ENCODE assay signal across 8 mouse cellular contexts in the genomic region with DNA sequence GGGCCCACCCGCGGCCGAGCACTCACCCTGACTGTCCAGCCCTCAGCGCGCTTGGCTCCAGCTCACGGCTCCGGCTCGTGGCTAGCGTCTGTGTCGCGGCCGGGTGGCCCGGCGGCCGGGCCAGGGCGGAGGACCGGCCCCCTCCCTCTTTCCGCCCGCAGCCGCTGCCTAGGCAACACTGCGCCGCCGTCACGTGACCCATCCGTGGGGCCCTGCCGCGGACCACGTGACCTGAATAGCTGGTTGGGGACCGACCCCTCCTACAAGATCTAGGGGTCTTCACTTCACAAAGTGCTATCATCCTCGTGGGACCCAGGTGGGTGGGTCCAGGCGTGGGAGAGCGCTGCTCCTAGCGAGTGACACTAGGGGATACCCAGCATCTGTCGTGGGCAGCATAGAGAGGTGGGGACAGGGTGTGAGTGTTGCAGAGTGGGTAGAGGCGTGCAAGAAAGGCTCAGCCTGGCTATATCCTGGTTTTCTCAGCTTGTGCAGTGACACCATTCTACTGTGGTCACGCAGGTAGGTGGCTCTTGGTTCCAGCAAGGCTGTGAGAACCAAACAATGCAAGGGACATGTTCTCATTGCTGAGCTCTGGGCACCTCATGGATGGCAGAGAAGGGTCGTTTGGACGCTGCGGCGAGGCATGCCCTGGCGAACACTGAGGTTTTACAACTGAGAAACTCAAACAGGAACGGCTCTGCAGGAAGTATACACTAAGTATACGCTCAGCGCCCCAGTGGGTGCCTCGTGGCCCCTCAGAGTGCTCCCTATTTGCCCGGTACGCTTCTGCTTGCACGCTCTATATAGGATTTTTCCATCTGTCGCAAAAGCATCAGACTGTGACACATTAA. TPM values are rescaled to one million over a fixed set of nuclear protein-coding genes. Genes with fewer than 3 reads are reported as not detected.
A peak's percentile ranks its signal among the peaks of the same experiment; 100 is the strongest.
DNase-seq lines count a peak whose midpoint lies in the region; ATAC-seq and TF ChIP-seq lines count a peak whose summit lies in the region.

Orai2 (minus strand) TSS at position 202 of the 851 bp plus-strand sequence.

- no peaks in the 10 kb centered on the region for H3K4me1 ChIP-seq in embryonic facial prominence, embryonic 11.5 days (ENCODE audit: control insufficient read depth, insufficient read depth, low read length)
- 0 out of 2 replicates have a peak, but pooled peaks cover 10% of the 10 kb centered on the region for H3K4me1 ChIP-seq in intestine, postnatal 0 days (replicated peaks; ENCODE audit: control insufficient read depth, insufficient read depth, low read length)
- H3K4me1 ChIP-seq in midbrain, embryonic 10.5 days: peaks cover 22% of the 10 kb centered on the region

- H3K9ac ChIP-seq in embryonic facial prominence, embryonic 11.5 days (replicated peaks; ENCODE audit: low read length): peak within 1 kb of the TSS; percentile 58
- peak within 1 kb of the TSS; percentile 47 for H3K9ac ChIP-seq in intestine, postnatal 0 days (ENCODE audit: low read depth, low read length)

- no peaks in the 10 kb centered on the region for H3K9me3 ChIP-seq in embryonic facial prominence, embryonic 11.5 days (replicated peaks; ENCODE audit: control insufficient read depth, low read length)
- H3K9me3 ChIP-seq in intestine, postnatal 0 days (ENCODE audit: control insufficient read depth): 0 out of 2 replicates have a peak, but pooled peaks cover 3% of the 10 kb centered on the region
- H3K9me3 ChIP-seq in midbrain, embryonic 10.5 days (replicated peaks): peaks cover 7% of the 10 kb centered on the region; the same call in 1 of the 2 replicates

- H3K4me3 ChIP-seq in embryonic facial prominence, embryonic 11.5 days (ENCODE audit: low read depth, low read length): peak within 1 kb of the TSS; percentile 64
- peak within 1 kb of the TSS; percentile 52 for H3K4me3 ChIP-seq in intestine, postnatal 0 days (ENCODE audit: low read depth, low read length)
- H3K4me3 ChIP-seq in midbrain, embryonic 10.5 days: peak within 1 kb of the TSS; percentile 74

- H3K36me3 ChIP-seq in embryonic facial prominence, embryonic 11.5 days (replicated peaks; ENCODE audit: control insufficient read depth, insufficient read depth, low read depth, low read length): no peaks in the 10 kb centered on the region
- no peaks in the 10 kb centered on the region; the same call in 1 of the 2 replicates for H3K36me3 ChIP-seq in intestine, postnatal 0 days (ENCODE audit: control insufficient read depth, insufficient read depth)
- peaks cover 13% of the 10 kb centered on the region; the same call in 1 of the 2 replicates for H3K36me3 ChIP-seq in midbrain, embryonic 10.5 days

- DNase-seq in adrenal gland, postnatal 14 days: peak; percentile 87
- DNase-seq in embryonic facial prominence, embryonic 11.5 days (ENCODE audit: low spot score): peak; percentile 88
- peak; percentile 84 to 86 for DNase-seq in left cerebral cortex, postnatal 36 days (ENCODE audit: low spot score in 2 of 2)
- peak; percentile 90 for DNase-seq in midbrain, embryonic 10.5 days (ENCODE audit: low spot score)
- DNase-seq in right cerebral cortex, postnatal 4 days: peak; percentile 85
- peak; percentile 74 for DNase-seq in yolk sac, embryonic 10.5 days (ENCODE audit: low spot score)

- 4% methylated on average over 49 of the region's 49 CpGs for WGBS in embryonic facial prominence, embryonic 11.5 days
- WGBS in intestine, postnatal 0 days: 2% methylated on average over 49 of the region's 49 CpGs
- 5% methylated on average over 49 of the region's 49 CpGs for WGBS in midbrain, embryonic 10.5 days

- peak; percentile 84 for ATAC-seq in embryonic facial prominence, embryonic 11.5 days (replicated peaks; ENCODE audit: insufficient number of reproducible peaks, low FRiP score, low TSS enrichment, low read depth)
- peak; percentile 41 for ATAC-seq in granulocyte monocyte progenitor cell, adult 5-6 weeks (replicated peaks; ENCODE audit: poor library complexity, severe bottlenecking)
- ATAC-seq in intestine, postnatal 0 days: peak; percentile 55

- intact Hi-C loops in left cerebral cortex, postnatal 36 days (cut with DNase I): no loop called here

- 0 out of 2 replicates have a peak, but pooled peaks have one; percentile 6 for TF ChIP-seq CTCF in intestine, postnatal 0 days (IDR thresholded peaks at IDR 0.05; ENCODE audit: low read depth)

- no peak within 1 kb of the TSS for H3K27ac ChIP-seq in embryonic facial prominence, embryonic 11.5 days (replicated peaks; ENCODE audit: low read depth, low read length)
- H3K27ac ChIP-seq in intestine, postnatal 0 days (ENCODE audit: low read depth, low read length): peak within 1 kb of the TSS; percentile 79
- H3K27ac ChIP-seq in midbrain, embryonic 10.5 days (replicated peaks): peak within 1 kb of the TSS; percentile 87

- peak within 1 kb of the TSS; percentile 94 for H3K4me2 ChIP-seq in embryonic facial prominence, embryonic 11.5 days (ENCODE audit: low read depth, low read length)
- H3K4me2 ChIP-seq in intestine, postnatal 0 days (replicated peaks; ENCODE audit: low read depth): peak within 1 kb of the TSS; percentile 91

- H3K27me3 ChIP-seq in embryonic facial prominence, embryonic 11.5 days (ENCODE audit: control insufficient read depth, insufficient read depth, low read length): no peaks in the 10 kb centered on the region
- no peaks in the 10 kb centered on the region for H3K27me3 ChIP-seq in intestine, postnatal 0 days (replicated peaks; ENCODE audit: control insufficient read depth, insufficient read depth, low read length)
- peaks cover 14% of the 10 kb centered on the region for H3K27me3 ChIP-seq in midbrain, embryonic 10.5 days (ENCODE audit: low read depth, poor library complexity, severe bottlenecking)

RNA-seq across cellular contexts. Expression of gene Orai2, which starts in this region (rescaled TPM):
- 2.6 and 12.4 TPM in 2 replicates for total RNA-seq in adrenal gland, postnatal 14 days (2021)
- 6.0 and 6.2 TPM in 2 replicates for polyA plus RNA-seq in embryonic facial prominence, embryonic 11.5 days (2014; fragmentation: Nextera tagmentation; extraction: Ambion mirVana)
- total RNA-seq in granulocyte monocyte progenitor cell, adult 5-6 weeks (2014; fragmentation: Nextera tagmentation): 24.7 and 38.2 TPM in 2 replicates
- 26.6 and 29.0 TPM in 2 replicates for total RNA-seq in granulocyte monocyte progenitor cell, adult 5-6 weeks (2017)
- 4.3 and 5.1 TPM in 2 replicates for polyA plus RNA-seq in intestine, postnatal 0 days (2015; fragmentation: Nextera tagmentation; extraction: Ambion mirVana)
- total RNA-seq in left cerebral cortex, postnatal 36 days (2021): 10 to 100 TPM; 54.0 to 54.8 TPM
- polyA plus RNA-seq in midbrain, embryonic 10.5 days (2016; fragmentation: Nextera tagmentation; extraction: Ambion mirVana): 8.0 and 10.8 TPM in 2 replicates
